In genomic region chr2:117231257-117231656, GRCm38 (mm10) we compare ENCODE assay signal across 7 mouse cellular contexts. TPM values are rescaled to one million over a fixed set of nuclear protein-coding genes. Genes with fewer than 3 reads are reported as not detected.
DNase-seq lines count a peak whose midpoint lies in the region; ATAC-seq and TF ChIP-seq lines count a peak whose summit lies in the region.

No protein-coding gene starts in this region.

- 0 out of 2 replicates have a peak overlapping the region, but pooled peaks have one; percentile 9 for H3K4me2 ChIP-seq in midbrain, embryonic 15.5 days

- H3K4me3 ChIP-seq in cortical plate, adult 2 months (ENCODE audit: insufficient read depth, low read length), result peak overlapping the region; percentile 6; the same call in 1 of the 2 replicates
- H3K4me3 ChIP-seq in midbrain, embryonic 15.5 days, result no peak overlapping the region

- no peaks in the 10 kb centered on the region for H3K9me3 ChIP-seq in midbrain, embryonic 15.5 days

- DNase-seq in adrenal gland, adult 18-20 months (ENCODE audit: low spot score in 2 of 2), result peak; percentile 82 to 89
- peak; percentile 87 for DNase-seq in gastrocnemius, postnatal 14 days
- DNase-seq in kidney, adult 18-20 months, result peak; percentile 72
- DNase-seq in left cerebral cortex, postnatal 4 days, result peak; percentile 91
- DNase-seq in spleen, adult 12 weeks (ENCODE audit: low spot score), result peak; percentile 27

- H3K27ac ChIP-seq in cortical plate, adult 2 months (ENCODE audit: insufficient read depth, low read length), result no peak overlapping the region
- no peak overlapping the region for H3K27ac ChIP-seq in midbrain, embryonic 15.5 days

- no peak overlapping the region; the same call in 1 of the 2 replicates for H3K9ac ChIP-seq in midbrain, embryonic 15.5 days

- peaks cover 3% of the 10 kb centered on the region; the same call in 1 of the 2 replicates for H3K27me3 ChIP-seq in midbrain, embryonic 15.5 days (replicated peaks)

- WGBS in midbrain, embryonic 15.5 days, result 4% methylated on average over 13 of the region's 13 CpGs

- H3K4me1 ChIP-seq in cortical plate, adult 2 months (ENCODE audit: control insufficient read depth, insufficient read depth, low read length), result peaks cover 5% of the 10 kb centered on the region
- peaks cover 17% of the 10 kb centered on the region for H3K4me1 ChIP-seq in midbrain, embryonic 15.5 days

- no peaks in the 10 kb centered on the region for H3K36me3 ChIP-seq in midbrain, embryonic 15.5 days (replicated peaks)

- peak; percentile 89 for TF ChIP-seq CTCF in cortical plate, adult 2 months (IDR thresholded peaks at IDR 0.05; ENCODE audit: extremely low read depth, insufficient read depth, low read length)

- intact Hi-C loops in gastrocnemius, postnatal 14 days (cut with DNase I; ENCODE audit: low total_unique reads), result loop anchor here (5.0 kb wide), 2 partner anchors 49 to 334 kb away; no protein-coding TSS in a partner anchor
- intact Hi-C loops in left cerebral cortex, postnatal 4 days (cut with DNase I), result loop anchor here (2.0 to 5.0 kb wide), 2 partner anchors 49 to 334 kb away; no protein-coding TSS in a partner anchor

- TF ChIP-seq POLR2A in cortical plate, adult 2 months (IDR thresholded peaks at IDR 0.05; ENCODE audit: extremely low read depth, insufficient read depth, low read length), result no peak

- ATAC-seq in midbrain, embryonic 15.5 days (replicated peaks), result peak; percentile 82

RNA-seq across cellular contexts. Expression of gene Fam98b, which starts 18.3 kb away (rescaled TPM):
- total RNA-seq in adrenal gland, adult 18-20 months (2021), result 10 to 100 TPM; 31.7 to 36.4 TPM
- polyA plus RNA-seq in cortical plate, adult 2 months (2012; rRNA removed), result 34.3 and 36.0 TPM in 2 replicates
- total RNA-seq in gastrocnemius, postnatal 14 days (2021), result 10 to 100 TPM; 16.0 to 19.5 TPM
- 10 to 100 TPM; 63.0 to 63.1 TPM for total RNA-seq in left cerebral cortex, postnatal 4 days (2021)
- polyA plus RNA-seq in midbrain, embryonic 15.5 days (2015; fragmentation: Nextera tagmentation; extraction: Ambion mirVana), result 15.1 and 15.4 TPM in 2 replicates

Comparison
In these comparisons a context has a peak if more than half of its experiments do, and no peak if none do; other contexts are left out.
1. DNase-seq: peak in every context shown above with its lines; median percentile 91 in left cerebral cortex, postnatal 4 days; 87 in gastrocnemius, postnatal 14 days; 86 in adrenal gland, adult 18-20 months; 72 in kidney, adult 18-20 months; 27 in spleen, adult 12 weeks.